Mouse (Mus musculus): ENCODE measurements around the gene Shh.

Gene Shh

GRCm38 (mm10) chr5:28466760-28467306 lies at the start of gene Shh:
Gene Shh, minus strand, starts transcription at chr5:28467256.
- peak in 1 of 2 experiments; percentile 79 for DNase-seq (ENCODE audit: inconsistent age in 2 of 2, low spot score in 1 of 2)

GRCm38 (mm10) chr5:28500792-28501439 lies 33.9 kb upstream of the Shh start:
- DNase-seq (ENCODE audit: inconsistent age in 2 of 2, low spot score in 1 of 2), result peak in 1 of 2 experiments; percentile 40

- DNase-seq (ENCODE audit: inconsistent age in 2 of 2, low spot score in 1 of 2), result no peak
These were observed 31.8 kb upstream of the Shh start for GRCm38 (mm10) chr5:28498846-28499245.

GRCm38 (mm10) chr5:28495712-28496650 lies 28.9 kb upstream of the Shh start:
- no peak for DNase-seq (ENCODE audit: inconsistent age in 2 of 2, low spot score in 1 of 2)

GRCm38 (mm10) chr5:28493550-28493949 lies 26.5 kb upstream of the Shh start:
- no peak for DNase-seq (ENCODE audit: inconsistent age in 2 of 2, low spot score in 1 of 2)

- no peak for DNase-seq (ENCODE audit: inconsistent age in 2 of 2, low spot score in 1 of 2)
These were observed 15.9 kb upstream of the Shh start for GRCm38 (mm10) chr5:28482991-28483390.

- DNase-seq (ENCODE audit: inconsistent age in 2 of 2, low spot score in 1 of 2), result no peak
These were observed 14.7 kb upstream of the Shh start for GRCm38 (mm10) chr5:28481730-28482129.

- DNase-seq (ENCODE audit: inconsistent age in 2 of 2, low spot score in 1 of 2), result no peak
These were observed 9.6 kb upstream of the Shh start for GRCm38 (mm10) chr5:28476389-28477379.

- DNase-seq (ENCODE audit: inconsistent age in 2 of 2, low spot score in 1 of 2), result peak; percentile 57 to 78
These were observed 6.5 kb upstream of the Shh start for GRCm38 (mm10) chr5:28473556-28473955.

- peak; percentile 86 to 95 for DNase-seq (ENCODE audit: inconsistent age in 2 of 2, low spot score in 1 of 2)
These were observed 2.6 kb upstream of the Shh start for GRCm38 (mm10) chr5:28469525-28470202.

- DNase-seq (ENCODE audit: inconsistent age in 2 of 2, low spot score in 1 of 2), result no peak
These were observed 705 bp downstream of the Shh start for GRCm38 (mm10) chr5:28466351-28466750.

- DNase-seq (ENCODE audit: inconsistent age in 2 of 2, low spot score in 1 of 2), result peak in 1 of 2 experiments; percentile 69
These were observed 1.5 kb downstream of the Shh start for GRCm38 (mm10) chr5:28465526-28465925.

- peak; percentile 54 to 80 for DNase-seq (ENCODE audit: inconsistent age in 2 of 2, low spot score in 1 of 2)
These were observed 2.0 kb downstream of the Shh start for GRCm38 (mm10) chr5:28465099-28465406.

- DNase-seq (ENCODE audit: inconsistent age in 2 of 2, low spot score in 1 of 2), result peak; percentile 53 to 84
These were observed 2.5 kb downstream of the Shh start for GRCm38 (mm10) chr5:28464361-28465098.

- DNase-seq (ENCODE audit: inconsistent age in 2 of 2, low spot score in 1 of 2), result no peak
These were observed 3.4 kb downstream of the Shh start for GRCm38 (mm10) chr5:28463656-28464055.

- peak in 1 of 2 experiments; percentile 60 for DNase-seq (ENCODE audit: inconsistent age in 2 of 2, low spot score in 1 of 2)
These were observed 4.1 kb downstream of the Shh start for GRCm38 (mm10) chr5:28462741-28463590.

- no peak for DNase-seq (ENCODE audit: inconsistent age in 2 of 2, low spot score in 1 of 2)
These were observed 5.7 kb downstream of the Shh start for GRCm38 (mm10) chr5:28461376-28461775.

GRCm38 (mm10) chr5:28460556-28461350 lies 6.3 kb downstream of the Shh start:
- peak in 1 of 2 experiments; percentile 29 for DNase-seq (ENCODE audit: inconsistent age in 2 of 2, low spot score in 1 of 2)

Data from adrenal gland, adult (tissue).